Mouse (Mus musculus) megakaryocyte, embryonic 14.5 days (primary cell): ENCODE measurements at regions not wholly inside any gene's neighbourhood (a gene's known extent, or its start where the extent isn't known, plus 50 kb on each side); places are given as distances from the start of the nearest gene placed in this dataset.

Experiments used
- H3K27me3 ChIP-seq: replicated peaks from 2 replicates; pipeline ENCODE3; 2012; ENCODE audit warnings: inconsistent platforms
- H3K36me3 ChIP-seq: replicated peaks from 2 replicates; pipeline ENCODE3; 2012; ENCODE audit warnings: low read length, inconsistent platforms, mixed read lengths
- H3K4me1 ChIP-seq: 2 replicates; pipeline ENCODE4 v1.6.1; 2012; ENCODE audit warnings: inconsistent platforms
- H3K4me3 ChIP-seq: replicated peaks from 2 replicates; pipeline ENCODE3; 2012; ENCODE audit warnings: moderate library complexity, mild to moderate bottlenecking, inconsistent platforms
- H3K9me3 ChIP-seq: 2 replicates; pipeline ENCODE4 v1.6.1; 2012; ENCODE audit warnings: inconsistent platforms
- FLI1 ChIP-seq: IDR thresholded peaks from 2 replicates; pipeline ENCODE4 v1.6.1; 2012; ENCODE audit warnings: low read length, inconsistent platforms, mixed read lengths
- GATA1 ChIP-seq: IDR thresholded peaks from 3 replicates; pipeline ENCODE4 v1.6.1; 2012; ENCODE audit warnings: mixed read lengths, low read length, inconsistent platforms, borderline replicate concordance

- no peak for TF ChIP-seq GATA1
- no peak for TF ChIP-seq FLI1
- Histone ChIP-seq H3K4me3 (no peak overlapping the region), H3K9me3 (no peaks in the 10 kb centered on the region), H3K36me3 (no peaks in the 10 kb centered on the region), H3K27me3 (no peaks in the 10 kb centered on the region), H3K4me1 (no peaks in the 10 kb centered on the region)
Observed at GRCm38 (mm10) chr5:97831421-97831820, 199.4 kb downstream of the Antxr2 start.

GRCm38 (mm10) chr5:97817485-97817884, 213.4 kb downstream of the Antxr2 start:
- TF ChIP-seq FLI1: no peak
- TF ChIP-seq GATA1: no peak
- Histone ChIP-seq H3K36me3 (no peaks in the 10 kb centered on the region), H3K27me3 (no peaks in the 10 kb centered on the region), H3K9me3 (peaks cover 6% of the 10 kb centered on the region; the same call in 1 of the 2 replicates), H3K4me1 (no peaks in the 10 kb centered on the region), H3K4me3 (no peak overlapping the region)

- no peaks in the 10 kb centered on the region for H3K4me1 ChIP-seq
- H3K9me3 ChIP-seq: peaks cover 6% of the 10 kb centered on the region; the same call in 1 of the 2 replicates
- H3K36me3 ChIP-seq: no peaks in the 10 kb centered on the region
- no peak overlapping the region for H3K4me3 ChIP-seq
- TF ChIP-seq FLI1: no peak
- no peak for TF ChIP-seq GATA1
- no peaks in the 10 kb centered on the region for H3K27me3 ChIP-seq
Observed at GRCm38 (mm10) chr5:97815357-97815756, 215.5 kb downstream of the Antxr2 start.

- Histone ChIP-seq H3K4me1 (no peaks in the 10 kb centered on the region), H3K36me3 (no peaks in the 10 kb centered on the region), H3K9me3 (peaks cover 6% of the 10 kb centered on the region; the same call in 1 of the 2 replicates), H3K4me3 (no peak overlapping the region), H3K27me3 (no peaks in the 10 kb centered on the region)
- no peak for TF ChIP-seq GATA1
- TF ChIP-seq FLI1: no peak
Observed at GRCm38 (mm10) chr5:97814700-97815099, 216.1 kb downstream of the Antxr2 start.

- no peak for TF ChIP-seq GATA1
- no peak for TF ChIP-seq FLI1
Observed at GRCm38 (mm10) chr5:97812611-97813350, 218.1 kb downstream of the Antxr2 start.

GRCm38 (mm10) chr5:97809007-97809406, 221.8 kb downstream of the Antxr2 start:
- TF ChIP-seq FLI1: no peak
- no peak for TF ChIP-seq GATA1
- no peaks in the 10 kb centered on the region for H3K4me1 ChIP-seq
- H3K4me3 ChIP-seq: no peak overlapping the region
- H3K27me3 ChIP-seq: no peaks in the 10 kb centered on the region
- no peaks in the 10 kb centered on the region for H3K36me3 ChIP-seq
- peaks cover 6% of the 10 kb centered on the region; the same call in 1 of the 2 replicates for H3K9me3 ChIP-seq

More at GRCm38 (mm10) chr5:97812611-97813350, 218.1 kb downstream of the Antxr2 start:
- Histone ChIP-seq H3K36me3 (no peaks in the 10 kb centered on the region), H3K4me3 (peak overlapping the region; percentile 19), H3K9me3 (peaks cover 6% of the 10 kb centered on the region; the same call in 1 of the 2 replicates), H3K27me3 (no peaks in the 10 kb centered on the region), H3K4me1 (no peaks in the 10 kb centered on the region)

GRCm38 (mm10) chr5:97807171-97807570, 223.7 kb downstream of the Antxr2 start:
- Histone ChIP-seq H3K4me3 (no peak overlapping the region), H3K27me3 (no peaks in the 10 kb centered on the region), H3K4me1 (no peaks in the 10 kb centered on the region), H3K9me3 (no peaks in the 10 kb centered on the region), H3K36me3 (no peaks in the 10 kb centered on the region)
- no peak for TF ChIP-seq GATA1
- no peak for TF ChIP-seq FLI1

GRCm38 (mm10) chr5:97806754-97807153, 224.1 kb downstream of the Antxr2 start:
- Histone ChIP-seq H3K27me3 (no peaks in the 10 kb centered on the region), H3K4me1 (no peaks in the 10 kb centered on the region), H3K36me3 (no peaks in the 10 kb centered on the region), H3K9me3 (no peaks in the 10 kb centered on the region), H3K4me3 (no peak overlapping the region)
- TF ChIP-seq FLI1 (no peak), GATA1 (no peak)

GRCm38 (mm10) chr5:97800017-97800416, 230.8 kb downstream of the Antxr2 start:
- Histone ChIP-seq H3K9me3 (no peaks in the 10 kb centered on the region), H3K27me3 (no peaks in the 10 kb centered on the region), H3K4me1 (no peaks in the 10 kb centered on the region), H3K4me3 (no peak overlapping the region), H3K36me3 (no peaks in the 10 kb centered on the region)
- TF ChIP-seq GATA1 (no peak), FLI1 (no peak)

GRCm38 (mm10) chr5:97788175-97788574, 242.7 kb downstream of the Antxr2 start:
- Histone ChIP-seq H3K9me3 (peaks cover 6% of the 10 kb centered on the region; the same call in 1 of the 2 replicates), H3K36me3 (no peaks in the 10 kb centered on the region), H3K4me1 (no peaks in the 10 kb centered on the region), H3K4me3 (no peak overlapping the region), H3K27me3 (no peaks in the 10 kb centered on the region)
- TF ChIP-seq GATA1 (no peak), FLI1 (no peak)
